21 mouse cellular contexts compared by ENCODE assay signal in the genomic region with DNA sequence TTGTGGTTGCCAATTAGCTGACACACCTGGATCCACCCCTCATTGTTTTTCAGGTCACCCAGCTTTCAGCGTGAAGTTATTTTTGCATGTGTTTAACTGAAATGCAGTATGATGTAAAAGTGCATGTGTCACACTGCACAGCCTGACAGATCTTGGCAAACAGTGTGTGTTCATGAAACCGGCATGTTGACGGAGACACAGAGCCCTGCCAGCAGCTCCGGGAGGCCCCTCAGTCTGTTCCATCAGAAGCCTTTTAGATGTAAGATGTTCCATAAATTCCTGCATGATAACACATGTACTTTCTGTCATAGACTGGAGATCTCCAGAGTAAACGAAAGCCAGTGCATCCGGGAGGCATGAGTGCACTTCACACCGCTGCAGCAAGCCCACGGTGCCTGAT.
DNase-seq lines count a peak whose midpoint lies in the region; ATAC-seq and TF ChIP-seq lines count a peak whose summit lies in the region.
"Had no signal": no experiment of that assay in that cellular context is flagged by ENCODE, and none has a peak within 500 bp of the region (broad histone marks: within the 10 kb centered on the region; RNA-seq: fewer than 3 reads in every experiment).

No protein-coding gene starts in this region.

- no peak overlapping the region for H3K27ac ChIP-seq in forebrain, embryonic 14.5 days (ENCODE audit: low read depth, low read length)
- H3K27ac ChIP-seq in forebrain, embryonic 13.5 days: no peak overlapping the region
- no peak overlapping the region for H3K27ac ChIP-seq in heart, postnatal 0 days (ENCODE audit: low read depth)
- H3K27ac ChIP-seq in lung, embryonic 16.5 days (ENCODE audit: low read length): 0 out of 2 replicates have a peak overlapping the region, but pooled peaks have one; percentile 24
- H3K27ac ChIP-seq in embryonic facial prominence, embryonic 15.5 days (replicated peaks): peak overlapping the region; percentile 52; the same call in 1 of the 2 replicates
- H3K27ac ChIP-seq: hindbrain, embryonic 14.5 days; kidney, postnatal 0 days; limb, embryonic 10.5 days; limb, embryonic 15.5 days; liver, embryonic 14.5 days had no signal

- ATAC-seq in forebrain, embryonic 14.5 days: no peak
- no peak for ATAC-seq in forebrain, embryonic 13.5 days
- ATAC-seq in heart, postnatal 0 days (ENCODE audit: insufficient read depth, low read depth): no peak
- ATAC-seq in lung, embryonic 16.5 days (ENCODE audit: low read depth): peak; percentile 41
- peak; percentile 11; the same call in 1 of the 2 replicates for ATAC-seq in embryonic facial prominence, embryonic 15.5 days (ENCODE audit: insufficient number of reproducible peaks, low FRiP score, low TSS enrichment, low read depth)
- ATAC-seq in activated CD4-positive, CD25-positive, alpha-beta regulatory T cell, adult 4 months: no peak
- ATAC-seq: inflammation-experienced regulatory T-cells, adult 6 months; Patski had no signal

- TF ChIP-seq CTCF in heart, postnatal 0 days (IDR thresholded peaks at IDR 0.05; ENCODE audit: low read depth): no peak

- no peak overlapping the region for H3K4me2 ChIP-seq in forebrain, embryonic 14.5 days (ENCODE audit: low read length)
- H3K4me2 ChIP-seq in forebrain, embryonic 13.5 days: no peak overlapping the region
- no peak overlapping the region for H3K4me2 ChIP-seq in heart, postnatal 0 days (ENCODE audit: low read depth, low read length)
- no peak overlapping the region for H3K4me2 ChIP-seq in lung, embryonic 16.5 days (ENCODE audit: low read depth, low read length)
- no peak overlapping the region for H3K4me2 ChIP-seq in embryonic facial prominence, embryonic 15.5 days (replicated peaks)
- H3K4me2 ChIP-seq: hindbrain, embryonic 14.5 days; limb, embryonic 15.5 days had no signal

- no peaks in the 10 kb centered on the region for H3K9me3 ChIP-seq in forebrain, embryonic 14.5 days (replicated peaks; ENCODE audit: control insufficient read depth, low read length)
- H3K9me3 ChIP-seq in forebrain, embryonic 13.5 days (replicated peaks): no peaks in the 10 kb centered on the region
- H3K9me3 ChIP-seq in heart, postnatal 0 days (replicated peaks; ENCODE audit: control insufficient read depth, low read length): no peaks in the 10 kb centered on the region
- H3K9me3 ChIP-seq in lung, embryonic 16.5 days (ENCODE audit: control insufficient read depth, low read length): no peaks in the 10 kb centered on the region
- H3K9me3 ChIP-seq in embryonic facial prominence, embryonic 15.5 days (replicated peaks): no peaks in the 10 kb centered on the region
- H3K9me3 ChIP-seq: limb, embryonic 10.5 days; limb, embryonic 15.5 days had no signal

- 83% methylated on average over 8 of the region's 8 CpGs for WGBS in forebrain, embryonic 14.5 days
- 89% methylated on average over 8 of the region's 8 CpGs for WGBS in forebrain, embryonic 13.5 days
- 27% methylated on average over 8 of the region's 8 CpGs for WGBS in heart, postnatal 0 days
- WGBS in lung, embryonic 16.5 days: 38% methylated on average over 8 of the region's 8 CpGs
- WGBS in embryonic facial prominence, embryonic 15.5 days: 56% methylated on average over 8 of the region's 8 CpGs

- H3K27me3 ChIP-seq in forebrain, embryonic 14.5 days (replicated peaks; ENCODE audit: control insufficient read depth, insufficient read depth, low read length): no peaks in the 10 kb centered on the region
- no peaks in the 10 kb centered on the region for H3K27me3 ChIP-seq in forebrain, embryonic 13.5 days
- H3K27me3 ChIP-seq in heart, postnatal 0 days (ENCODE audit: control insufficient read depth, insufficient read depth, low read length): no peaks in the 10 kb centered on the region
- no peaks in the 10 kb centered on the region for H3K27me3 ChIP-seq in lung, embryonic 16.5 days (ENCODE audit: control insufficient read depth, insufficient read depth, low read depth, low read length)
- H3K27me3 ChIP-seq in embryonic facial prominence, embryonic 15.5 days: no peaks in the 10 kb centered on the region
- H3K27me3 ChIP-seq: limb, embryonic 15.5 days; Patski had no signal

- H3K36me3 ChIP-seq in forebrain, embryonic 14.5 days (ENCODE audit: control insufficient read depth, insufficient read depth, low read length): no peaks in the 10 kb centered on the region
- H3K36me3 ChIP-seq in forebrain, embryonic 13.5 days (ENCODE audit: poor library complexity, severe bottlenecking): no peaks in the 10 kb centered on the region
- no peaks in the 10 kb centered on the region for H3K36me3 ChIP-seq in heart, postnatal 0 days (replicated peaks; ENCODE audit: control insufficient read depth, insufficient read depth, low read length)
- no peaks in the 10 kb centered on the region for H3K36me3 ChIP-seq in lung, embryonic 16.5 days (ENCODE audit: control insufficient read depth, insufficient read depth, low read length)
- H3K36me3 ChIP-seq in embryonic facial prominence, embryonic 15.5 days: no peaks in the 10 kb centered on the region
- H3K36me3 ChIP-seq: limb, embryonic 10.5 days; limb, embryonic 15.5 days had no signal

- H3K9ac ChIP-seq in forebrain, embryonic 14.5 days (ENCODE audit: low read length): no peak overlapping the region
- H3K9ac ChIP-seq in forebrain, embryonic 13.5 days: no peak overlapping the region
- no peak overlapping the region for H3K9ac ChIP-seq in heart, postnatal 0 days (replicated peaks; ENCODE audit: low read depth, low read length)
- no peak overlapping the region for H3K9ac ChIP-seq in lung, embryonic 16.5 days (ENCODE audit: low read length)
- H3K9ac ChIP-seq in embryonic facial prominence, embryonic 15.5 days: no peak overlapping the region
- H3K9ac ChIP-seq: hindbrain, embryonic 14.5 days; limb, embryonic 15.5 days; liver, embryonic 14.5 days had no signal

- peak; percentile 48 for DNase-seq in forebrain, embryonic 14.5 days (ENCODE audit: low spot score)
- peak; percentile 17 for DNase-seq in heart, postnatal 0 days (ENCODE audit: low spot score)
- no peak for DNase-seq in heart, adult 18-20 months
- no peak for DNase-seq in lung, adult 18-20 months
- DNase-seq: adrenal gland, postnatal 14 days; cerebellum, adult 18-20 months; gastrocnemius, postnatal 25 days; heart, adult 11 months; midbrain, embryonic 14.5 days; thymus, postnatal 4 days had no signal

- TF ChIP-seq EP300 in heart, postnatal 0 days (IDR thresholded peaks at IDR 0.05; ENCODE audit: low read depth): no peak

- H3K4me3 ChIP-seq in forebrain, embryonic 14.5 days (ENCODE audit: low read depth, low read length): no peak overlapping the region
- no peak overlapping the region for H3K4me3 ChIP-seq in forebrain, embryonic 13.5 days
- no peak overlapping the region for H3K4me3 ChIP-seq in heart, postnatal 0 days (ENCODE audit: low read depth, low read length)
- H3K4me3 ChIP-seq in lung, embryonic 16.5 days (ENCODE audit: low read length): no peak overlapping the region
- no peak overlapping the region for H3K4me3 ChIP-seq in embryonic facial prominence, embryonic 15.5 days (replicated peaks)
- H3K4me3 ChIP-seq: limb, embryonic 10.5 days; limb, embryonic 15.5 days had no signal

- peaks cover 13% of the 10 kb centered on the region for H3K4me1 ChIP-seq in forebrain, embryonic 14.5 days (ENCODE audit: control insufficient read depth, insufficient read depth, low read length)
- peaks cover 15% of the 10 kb centered on the region for H3K4me1 ChIP-seq in forebrain, embryonic 13.5 days
- H3K4me1 ChIP-seq in heart, postnatal 0 days (ENCODE audit: control insufficient read depth, insufficient read depth): peaks cover 10% of the 10 kb centered on the region
- peaks cover 22% of the 10 kb centered on the region for H3K4me1 ChIP-seq in lung, embryonic 16.5 days (replicated peaks; ENCODE audit: control insufficient read depth, insufficient read depth, low read length)
- H3K4me1 ChIP-seq in embryonic facial prominence, embryonic 15.5 days: peaks cover 21% of the 10 kb centered on the region

Comparison
In these comparisons a context has a peak if more than half of its experiments do, and no peak if none do; other contexts are left out.
1. DNase-seq: peak in forebrain, embryonic 14.5 days (single experiment) and heart, postnatal 0 days (single experiment); none in heart, adult 18-20 months (0 of 2) and lung, adult 18-20 months (0 of 2).
2. ATAC-seq: peak in lung, embryonic 16.5 days (single experiment) and embryonic facial prominence, embryonic 15.5 days (single experiment); none in forebrain, embryonic 14.5 days (single experiment), forebrain, embryonic 13.5 days (single experiment), heart, postnatal 0 days (single experiment) and activated CD4-positive, CD25-positive, alpha-beta regulatory T cell, adult 4 months (single experiment).
3. H3K27ac ChIP-seq: peak in lung, embryonic 16.5 days (single experiment) and embryonic facial prominence, embryonic 15.5 days (single experiment); none in forebrain, embryonic 14.5 days (single experiment), forebrain, embryonic 13.5 days (single experiment) and heart, postnatal 0 days (single experiment).